Mouse (Mus musculus) CH12.LX (cell line): ENCODE data around the gene Slc9b1.

Source experiments
- BHLHE40 ChIP-seq: IDR thresholded peaks from 2 replicates; pipeline ENCODE4 v1.6.1; 2011; ENCODE audit warnings: mild to moderate bottlenecking, low read depth, low read length, improper control_type of control experiment
- CHD2 ChIP-seq: IDR thresholded peaks from 2 replicates; pipeline ENCODE4 v1.6.1; 2011; ENCODE audit warnings: low read length, improper control_type of control experiment
- CTCF ChIP-seq, 2 experiments: IDR thresholded peaks in 1 of 2; conservative IDR thresholded peaks in 1 of 2; 2 replicates each; pipeline ENCODE4 v1.5.1; 2011 to 2012; ENCODE audit warnings: low read depth in 2 of 2, low read length in 2 of 2, improper control_type of control experiment in 1 of 2, inconsistent platforms in 1 of 2, mild to moderate bottlenecking in 1 of 2, moderate library complexity in 1 of 2
- ELF1 ChIP-seq: IDR thresholded peaks from 2 replicates; pipeline ENCODE4 v1.6.1; 2014; ENCODE audit warnings: low read depth, mild to moderate bottlenecking, inconsistent platforms, low read length, improper control_type of control experiment
- EP300 ChIP-seq: IDR thresholded peaks from 2 replicates; pipeline ENCODE4 v1.6.1; 2011; ENCODE audit warnings: low read length, improper control_type of control experiment
- HCFC1 ChIP-seq: IDR thresholded peaks from 2 replicates; pipeline ENCODE4 v1.6.1; 2012; ENCODE audit warnings: low read depth, mild to moderate bottlenecking, inconsistent platforms, low read length, improper control_type of control experiment
- JUND ChIP-seq: conservative IDR thresholded peaks from 2 replicates; pipeline ENCODE4 v1.6.1; 2011; ENCODE audit warnings: low read depth, low read length, improper control_type of control experiment
- MEF2A ChIP-seq: IDR thresholded peaks from 2 replicates; pipeline ENCODE4 v1.6.1; 2014; ENCODE audit warnings: low read depth, mild to moderate bottlenecking, inconsistent platforms, low read length, improper control_type of control experiment, borderline replicate concordance
- MXI1 ChIP-seq: IDR thresholded peaks from 2 replicates; pipeline ENCODE4 v1.6.1; 2011; ENCODE audit warnings: mild to moderate bottlenecking, low read depth, low read length, improper control_type of control experiment
- NELFE ChIP-seq: IDR thresholded peaks from 2 replicates; pipeline ENCODE4 v1.6.1; 2011; ENCODE audit warnings: low read depth, low read length, improper control_type of control experiment
- PAX5 ChIP-seq: IDR thresholded peaks from 2 replicates; pipeline ENCODE4 v1.6.1; 2012; ENCODE audit warnings: low read length, inconsistent platforms, mixed read lengths
- POLR2A ChIP-seq: IDR thresholded peaks from 2 replicates; pipeline ENCODE4 v1.6.1; 2011; ENCODE audit warnings: low read depth, mild to moderate bottlenecking, improper control_type of control experiment, low read length
- USF2 ChIP-seq: conservative IDR thresholded peaks from 2 replicates; pipeline ENCODE4 v1.6.1; 2011; ENCODE audit warnings: low read depth, low read length, improper control_type of control experiment

DNA sequence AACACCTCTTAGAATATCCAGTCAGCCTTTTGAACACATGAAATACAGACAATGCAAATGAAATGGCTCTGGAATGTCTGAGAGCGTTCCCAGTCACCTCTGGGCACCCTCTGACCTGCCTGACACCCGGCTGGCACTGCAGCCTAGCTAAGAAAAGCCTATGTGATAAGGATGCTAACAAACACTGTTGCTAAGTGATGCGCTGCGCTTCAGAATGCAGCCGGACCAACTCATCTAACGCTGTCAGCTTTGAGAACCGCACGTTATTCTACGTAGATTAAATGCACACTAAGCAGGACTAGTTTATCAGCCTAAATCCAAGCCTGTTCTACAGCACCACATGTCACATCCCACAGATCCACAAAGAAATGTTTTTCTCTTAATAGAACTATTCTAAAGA, 64.0 kb downstream of the Slc9b1 start:
- TF ChIP-seq NELFE = no peak
- no peak for TF ChIP-seq CHD2
- TF ChIP-seq USF2 = no peak
- TF ChIP-seq CTCF (conservative IDR thresholded peaks at IDR 0.05 in 1 of 2, IDR thresholded peaks at IDR 0.05 in 1 of 2; ENCODE audit: low read depth in 2 of 2, low read length in 2 of 2) = no peak
- TF ChIP-seq POLR2A = no peak
- TF ChIP-seq PAX5 = no peak
- no peak for TF ChIP-seq ELF1
- TF ChIP-seq MXI1 = no peak
- no peak for TF ChIP-seq BHLHE40
- TF ChIP-seq MEF2A = no peak
- TF ChIP-seq HCFC1 = no peak
- no peak for TF ChIP-seq JUND
- no peak for TF ChIP-seq EP300
